Mouse (Mus musculus) intestine, postnatal 0 days (tissue): Measurements from ENCODE around the gene Synpo2l. TPM values are rescaled to one million over a fixed set of nuclear protein-coding genes. Genes with fewer than 3 reads are reported as not detected.
A peak's percentile ranks its signal among the peaks of the same experiment; 100 is the strongest.

ENCODE experiments used
- ATAC-seq: fragments of 200-750 bp; cut with Nextera tagmentation; 2 replicates; pipeline ENCODE4 v1.8.0; 2017; ENCODE audit warnings: mild to moderate bottlenecking, moderate TSS enrichment, moderate library complexity
- H3K27ac ChIP-seq: fragments of 300-500 bp; sonication (generic); 2 replicates; pipeline ENCODE4 v1.5.1; 2014; ENCODE audit warnings: mild to moderate bottlenecking, low read depth, low read length, moderate library complexity
- H3K27me3 ChIP-seq: fragments of 300-500 bp; sonication (generic); replicated peaks from 2 replicates; pipeline ENCODE4 v1.6.1; 2014; ENCODE audit warnings: low read length, mixed read lengths; ENCODE audit not compliant: control insufficient read depth, insufficient read depth
- H3K36me3 ChIP-seq: fragments of 300-500 bp; sonication (generic); 2 replicates; pipeline ENCODE4 v1.6.1; 2014; ENCODE audit warnings: mild to moderate bottlenecking, moderate library complexity; ENCODE audit not compliant: control insufficient read depth, insufficient read depth
- H3K4me1 ChIP-seq: fragments of 300-500 bp; sonication (generic); replicated peaks from 2 replicates; pipeline ENCODE4 v1.6.1; 2014; ENCODE audit warnings: antibody characterized with exemption, low read length, mixed read lengths; ENCODE audit not compliant: control insufficient read depth, insufficient read depth
- H3K4me2 ChIP-seq: fragments of 300-500 bp; sonication (generic); replicated peaks from 2 replicates; pipeline ENCODE4 v1.6.1; 2014; ENCODE audit warnings: low read depth, mild to moderate bottlenecking, moderate library complexity
- H3K4me3 ChIP-seq: fragments of 300-500 bp; sonication (generic); 2 replicates; pipeline ENCODE4 v1.5.1; 2014; ENCODE audit warnings: low read depth, low read length
- H3K9ac ChIP-seq: fragments of 300-500 bp; sonication (generic); 2 replicates; pipeline ENCODE4 v1.6.1; 2014; ENCODE audit warnings: mild to moderate bottlenecking, low read depth, low read length
- H3K9me3 ChIP-seq: fragments of 300-500 bp; sonication (generic); 2 replicates; pipeline ENCODE4 v1.6.1; 2016; ENCODE audit warnings: mixed run types; ENCODE audit not compliant: control insufficient read depth
- CTCF ChIP-seq: sonication (generic); IDR thresholded peaks from 2 replicates; pipeline ENCODE4 v1.5.1; 2016; ENCODE audit warnings: low read depth, mild to moderate bottlenecking, control low read depth, antibody characterized with exemption, moderate library complexity
- WGBS: fragments of 180-500 bp; shearing (Covaris S2); extraction: QIAGEN DNeasy Blood & Tissue Kit; methylation state at CpG from one replicate; pipeline ENCODE4 v1.1.7; 2014; 5-methylcytosine and 5-hydroxymethylcytosine counted together
- polyA plus RNA-seq: library from polyadenylated mRNA; unstranded; fragments of >200 nt; fragmentation: Nextera tagmentation; extraction: Ambion mirVana; gene quantifications from 2 replicates; pipeline ENCODE4 v1.2.1, GENCODE M21; 2015

The Synpo2l gene
- polyA plus RNA-seq, 1 experiment from 2014 or later = 0.23 TPM

GRCm38 (mm10) chr14:20689009-20689408, 20.9 kb upstream of the Synpo2l start:
- TF ChIP-seq CTCF = no peak
- H3K27me3 ChIP-seq = no peaks in the 10 kb centered on the region
- H3K4me2 ChIP-seq = no peak overlapping the region
- 0 out of 2 replicates have a peak overlapping the region, but pooled peaks have one; percentile 1 for H3K27ac ChIP-seq
- no peaks in the 10 kb centered on the region for H3K9me3 ChIP-seq
- no peak overlapping the region for H3K4me3 ChIP-seq
- peaks cover 99% of the 10 kb centered on the region for H3K36me3 ChIP-seq
- no peak overlapping the region for H3K9ac ChIP-seq
- no peaks in the 10 kb centered on the region for H3K4me1 ChIP-seq
- no peak for ATAC-seq
- 78% methylated on average over 2 of the region's 2 CpGs for WGBS

GRCm38 (mm10) chr14:20686576-20686975, 18.4 kb upstream of the Synpo2l start:
- H3K27me3 ChIP-seq = no peaks in the 10 kb centered on the region
- H3K9ac ChIP-seq = no peak overlapping the region
- WGBS = 98% methylated on average over 3 of the region's 3 CpGs
- no peak overlapping the region for H3K27ac ChIP-seq
- no peaks in the 10 kb centered on the region for H3K4me1 ChIP-seq
- H3K9me3 ChIP-seq = no peaks in the 10 kb centered on the region
- TF ChIP-seq CTCF = no peak
- H3K4me3 ChIP-seq = no peak overlapping the region
- ATAC-seq = no peak
- H3K36me3 ChIP-seq = peaks cover 98% of the 10 kb centered on the region
- H3K4me2 ChIP-seq = no peak overlapping the region

GRCm38 (mm10) chr14:20682498-20682897, 14.3 kb upstream of the Synpo2l start:
- no peak overlapping the region for H3K9ac ChIP-seq
- no peak overlapping the region for H3K4me3 ChIP-seq
- ATAC-seq = no peak; the same call in 1 of the 2 replicates
- no peaks in the 10 kb centered on the region for H3K27me3 ChIP-seq
- no peak overlapping the region for H3K4me2 ChIP-seq
- no peaks in the 10 kb centered on the region for H3K9me3 ChIP-seq
- 65% methylated on average over 3 of the region's 3 CpGs for WGBS
- no peak overlapping the region for H3K27ac ChIP-seq
- H3K36me3 ChIP-seq = peaks cover 95% of the 10 kb centered on the region
- no peak for TF ChIP-seq CTCF
- H3K4me1 ChIP-seq = no peaks in the 10 kb centered on the region

- H3K27ac ChIP-seq = no peak overlapping the region
- no peaks in the 10 kb centered on the region for H3K27me3 ChIP-seq
- ATAC-seq = no peak
- no peak for TF ChIP-seq CTCF
- peaks cover 93% of the 10 kb centered on the region for H3K36me3 ChIP-seq
- H3K4me2 ChIP-seq = no peak overlapping the region
- no peaks in the 10 kb centered on the region for H3K9me3 ChIP-seq
- no peaks in the 10 kb centered on the region for H3K4me1 ChIP-seq
- no peak overlapping the region for H3K9ac ChIP-seq
- no peak overlapping the region for H3K4me3 ChIP-seq
- WGBS = 94% methylated on average over 2 of the region's 2 CpGs
These were observed 13.6 kb upstream of the Synpo2l start for GRCm38 (mm10) chr14:20681742-20682141.

GRCm38 (mm10) chr14:20677906-20678305, 9.8 kb upstream of the Synpo2l start:
- peaks cover 66% of the 10 kb centered on the region for H3K36me3 ChIP-seq
- WGBS = 79% methylated on average over 4 of the region's 4 CpGs

GRCm38 (mm10) chr14:20674064-20674833, 6.1 kb upstream of the Synpo2l start, which contains the start of gene Sec24c:
TSS of gene Sec24c (plus strand) at chr14:20674308.
- Histone ChIP-seq H3K4me2 (peak within 1 kb of the TSS; percentile 75), H3K9ac (peak within 1 kb of the TSS; percentile 94), H3K9me3 (no peaks in the 10 kb centered on the region), H3K27ac (peak within 1 kb of the TSS; percentile 98), H3K27me3 (no peaks in the 10 kb centered on the region), H3K4me1 (no peaks in the 10 kb centered on the region), H3K36me3 (peaks cover 31% of the 10 kb centered on the region), H3K4me3 (peak within 1 kb of the TSS; percentile 83)
- 2% methylated on average over 43 of the region's 43 CpGs for WGBS
- TF ChIP-seq CTCF = no peak
- peak; percentile 96 for ATAC-seq

More at GRCm38 (mm10) chr14:20677906-20678305, 9.8 kb upstream of the Synpo2l start:
- Histone ChIP-seq H3K9me3 (no peaks in the 10 kb centered on the region), H3K27me3 (no peaks in the 10 kb centered on the region), H3K4me2 (no peak overlapping the region), H3K9ac (no peak overlapping the region), H3K4me1 (no peaks in the 10 kb centered on the region), H3K4me3 (no peak overlapping the region), H3K27ac (no peak overlapping the region)
- ATAC-seq = no peak
- no peak for TF ChIP-seq CTCF
